Mouse (Mus musculus): ENCODE data around the gene Tmc6.

Gene Tmc6

DNA sequence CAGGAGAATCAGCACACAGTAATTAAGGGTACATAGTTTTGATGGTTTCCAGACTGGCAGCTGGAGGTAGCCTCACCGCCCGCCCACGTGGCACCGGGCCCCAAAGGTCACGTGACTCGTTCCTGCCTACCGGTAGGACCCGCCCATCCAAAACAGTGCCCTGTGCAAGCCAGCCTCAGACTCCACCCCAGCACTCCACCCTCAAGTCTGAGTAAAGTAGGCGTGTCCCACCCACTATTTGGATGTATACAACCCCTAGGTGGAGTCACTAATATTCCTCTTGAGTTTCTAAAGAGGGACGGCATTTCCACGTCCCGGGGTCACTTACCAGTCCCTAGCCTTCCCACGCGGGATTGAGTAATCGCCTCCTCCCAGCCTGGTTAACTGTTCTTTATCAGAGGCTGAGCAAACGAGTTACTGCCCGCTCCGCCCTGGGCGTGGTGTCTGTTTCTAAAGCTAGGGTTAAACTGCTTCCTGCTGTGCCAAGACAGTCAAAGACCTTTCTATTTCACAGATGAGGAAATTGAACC lies 1.4 kb downstream of the Tmc6 start:
- peak; percentile 92 for DNase-seq

DNA sequence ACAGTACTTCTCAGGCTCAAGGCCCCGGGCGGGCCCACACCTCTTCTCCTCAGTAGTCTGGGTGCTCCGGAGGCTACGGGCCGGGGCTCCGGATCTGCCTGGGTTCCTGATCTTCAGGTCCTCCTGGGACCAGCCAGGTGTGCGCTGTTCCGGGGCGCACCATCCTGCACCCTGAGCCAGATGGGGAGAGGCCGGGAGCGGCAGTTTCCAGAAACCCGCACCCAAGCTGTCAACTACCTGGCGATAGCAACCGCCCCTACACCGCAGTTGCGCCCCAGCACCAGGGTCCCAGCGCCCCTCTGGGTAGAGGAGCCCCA lies 1.8 kb downstream of the Tmc6 start:
- no peak for DNase-seq

DNA sequence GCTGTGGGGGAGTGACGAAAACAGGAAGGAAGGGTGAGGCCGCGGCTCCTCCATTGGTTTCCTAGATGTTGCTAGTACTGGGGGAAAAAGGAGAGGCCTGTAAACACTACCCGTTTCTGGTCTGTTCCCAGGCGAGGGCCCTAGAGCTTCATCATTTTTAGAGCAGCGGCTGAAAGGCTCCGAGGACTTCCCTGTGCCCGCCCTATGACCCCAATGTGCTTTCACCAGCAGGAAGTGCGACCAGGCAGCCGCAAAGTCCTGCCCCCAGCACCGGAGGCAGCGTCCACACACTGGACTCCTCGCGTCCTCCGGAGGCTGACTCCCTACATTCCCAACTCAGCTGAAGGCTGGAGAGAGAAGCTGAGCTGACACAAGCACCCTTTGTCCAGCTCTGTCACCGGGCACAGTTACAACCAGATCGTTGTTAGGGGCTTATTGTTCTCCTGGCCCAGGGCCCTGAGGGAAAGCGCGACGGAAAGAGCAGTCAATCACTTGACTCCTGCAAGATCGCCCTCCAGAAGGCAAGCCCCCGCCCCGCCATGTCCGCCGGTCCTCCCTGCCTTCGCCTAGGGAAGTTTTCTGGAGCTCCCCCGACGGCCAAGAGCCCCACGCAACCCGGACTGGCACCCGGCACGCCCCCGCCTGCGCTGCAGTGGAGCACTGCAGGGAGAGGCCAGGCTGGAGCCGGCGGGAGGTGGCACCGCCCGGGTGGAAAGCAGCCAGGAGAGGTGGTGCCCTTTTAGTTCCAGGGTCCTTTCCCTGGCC lies 2.4 kb downstream of the Tmc6 start:
- peak; percentile 82 for DNase-seq

DNA sequence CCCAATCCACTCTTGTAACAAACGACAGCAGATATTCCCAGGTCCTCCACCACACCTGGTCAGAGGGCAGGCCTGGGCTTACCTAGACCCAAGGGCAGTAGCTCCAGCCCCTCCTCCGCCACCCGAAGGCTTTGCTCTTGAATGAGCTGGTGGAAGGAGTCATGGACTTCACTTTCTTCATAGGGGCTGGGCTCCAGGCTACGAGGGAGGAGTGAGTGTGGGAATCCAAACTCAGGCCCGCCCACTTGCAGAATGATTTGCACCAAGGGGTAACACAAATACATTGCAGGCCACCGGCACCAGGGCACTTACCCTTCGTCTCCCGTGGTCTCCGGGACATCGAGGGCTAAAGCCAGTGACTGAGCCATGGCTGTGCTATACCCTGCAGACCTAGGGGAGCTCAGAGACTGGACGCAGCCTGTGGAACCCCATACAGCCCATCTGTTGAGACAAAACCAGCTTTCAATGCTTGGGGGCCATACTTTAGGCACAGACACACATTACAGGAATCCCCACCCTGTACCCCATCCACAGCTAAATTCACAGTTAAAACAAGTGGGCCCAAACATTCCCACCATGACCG lies 3.1 kb downstream of the Tmc6 start:
- peak; percentile 41 for DNase-seq

DNA sequence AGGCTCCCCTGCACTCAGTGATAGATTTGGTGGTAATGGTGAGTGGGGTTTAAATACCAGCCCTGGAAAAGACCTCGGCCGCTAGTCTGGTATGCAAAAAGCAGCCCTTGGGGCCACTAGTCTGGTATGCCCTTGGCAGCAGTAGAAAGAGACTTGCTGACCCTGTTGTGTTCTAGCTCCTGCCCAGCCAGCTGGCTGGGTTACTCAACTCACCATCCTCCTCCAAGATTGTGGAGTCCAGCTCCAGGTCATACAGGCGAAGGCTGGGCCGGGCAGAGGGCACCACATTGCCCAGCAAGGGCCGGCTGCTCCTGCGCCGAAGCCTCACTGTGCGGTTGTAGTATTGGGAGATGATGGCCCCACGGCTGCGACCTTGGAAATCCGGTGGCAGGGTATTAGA lies 4.0 kb downstream of the Tmc6 start:
- no peak for DNase-seq

DNA sequence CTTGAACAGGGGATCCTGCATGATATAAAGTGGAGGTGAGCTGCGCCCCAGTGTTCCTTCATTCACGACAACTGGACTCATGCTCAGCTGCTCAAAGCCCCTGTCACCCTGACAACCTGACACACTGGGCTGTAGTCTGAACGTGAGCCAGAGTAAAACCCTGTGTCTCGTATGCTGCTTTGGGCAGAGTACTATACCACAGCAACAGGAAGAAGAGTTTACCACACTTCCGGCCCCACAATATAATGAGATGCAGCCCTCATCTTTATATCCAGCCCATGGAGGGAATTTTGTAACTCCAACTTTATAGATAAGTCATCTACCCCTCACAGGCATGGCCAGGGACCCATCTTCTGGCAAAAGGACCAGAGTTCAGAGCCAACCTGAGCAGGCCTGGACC lies 4.9 kb downstream of the Tmc6 start:
- no peak for DNase-seq

DNA sequence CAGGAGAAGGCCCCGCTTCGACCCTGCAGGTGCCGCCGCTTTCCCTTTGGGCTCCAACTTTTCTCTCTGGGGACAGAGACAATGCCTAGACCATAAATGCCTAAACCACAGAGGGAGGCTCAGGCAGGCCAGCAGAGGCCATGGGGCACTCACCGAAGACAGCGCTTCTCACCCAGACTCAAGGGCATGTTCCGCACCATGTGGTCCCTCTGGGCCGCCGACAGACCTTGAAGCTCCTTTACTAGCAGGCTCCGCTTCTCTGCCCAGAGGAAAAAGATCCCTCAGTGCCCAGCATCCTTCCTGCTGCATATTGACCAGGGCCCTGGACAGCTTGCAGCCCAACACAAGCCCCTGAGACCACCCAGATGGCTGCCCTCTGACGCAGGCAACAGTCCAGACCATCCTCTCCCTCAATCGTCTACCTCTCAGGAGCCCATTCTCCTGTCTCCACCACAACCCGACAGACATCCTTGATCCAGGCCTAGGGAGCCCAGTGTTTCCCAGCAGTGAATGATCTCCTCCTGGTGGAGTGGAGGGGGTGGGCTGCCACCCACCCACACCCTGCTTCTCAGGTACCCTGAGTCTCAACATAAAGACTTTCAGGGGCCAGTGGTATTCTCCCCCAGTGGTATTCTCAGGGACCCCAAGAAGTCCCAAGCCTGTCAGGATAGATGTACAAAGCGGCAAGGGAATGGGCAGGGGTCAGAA lies 5.8 kb downstream of the Tmc6 start:
- DNase-seq: no peak

DNA sequence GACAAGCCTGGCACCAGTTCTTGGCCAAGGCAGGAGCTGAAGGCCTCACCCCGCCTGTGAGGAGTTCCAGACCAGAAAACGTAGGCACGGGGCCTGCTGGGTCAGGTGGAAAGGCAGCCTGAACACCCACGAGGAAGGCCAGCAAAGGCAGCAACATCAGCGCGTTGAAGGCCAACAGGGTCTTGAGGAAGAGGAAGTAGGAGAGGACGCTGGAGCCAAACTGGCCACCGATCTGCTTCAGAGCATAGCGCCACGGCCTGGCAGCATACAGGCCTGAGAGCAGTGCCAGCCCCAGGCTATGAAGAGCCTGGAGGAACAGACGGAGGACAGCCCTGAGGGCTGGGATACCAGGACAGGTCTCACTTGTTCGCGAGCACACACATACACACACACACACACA lies 6.5 kb downstream of the Tmc6 start:
- no peak for DNase-seq

DNA sequence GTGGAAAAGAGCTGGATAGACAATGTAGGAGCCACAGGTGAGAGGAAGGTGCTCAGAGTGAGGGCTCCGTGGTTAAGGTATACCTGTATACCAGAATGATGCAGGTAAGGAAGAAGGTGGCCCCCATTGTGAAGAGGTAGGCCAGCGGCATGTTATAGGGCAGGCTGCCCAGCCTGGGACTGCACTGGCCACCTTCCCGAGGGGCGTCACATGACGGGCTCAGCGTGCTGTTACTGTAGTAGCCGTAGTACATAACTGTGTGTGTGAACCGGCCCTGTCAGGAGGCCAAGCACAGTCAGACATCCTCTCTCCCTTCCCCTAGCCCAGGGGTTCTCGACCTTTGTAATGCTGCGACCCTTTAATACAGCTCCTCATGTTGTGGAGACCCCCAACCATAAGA lies 7.1 kb downstream of the Tmc6 start:
- no peak for DNase-seq

DNA sequence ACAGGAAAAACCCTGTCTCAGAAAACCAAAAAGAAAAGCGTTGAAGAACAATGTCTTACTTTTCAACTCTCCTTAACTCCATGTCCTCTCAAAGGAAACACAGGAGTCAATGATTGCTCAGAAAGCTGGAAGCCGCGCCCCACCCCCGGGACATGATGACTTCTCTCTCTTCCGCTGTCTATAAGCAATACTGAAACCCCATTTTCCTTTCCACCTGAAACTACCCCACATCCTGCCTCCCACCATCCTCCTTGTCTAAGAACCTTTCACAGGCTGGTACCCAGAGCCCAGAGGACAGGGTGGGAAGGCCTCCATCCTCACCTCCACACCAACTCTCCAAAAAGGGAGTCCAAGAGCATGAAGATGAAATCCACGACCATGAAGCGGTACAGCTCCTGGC lies 9.6 kb downstream of the Tmc6 start:
- DNase-seq: no peak

DNA sequence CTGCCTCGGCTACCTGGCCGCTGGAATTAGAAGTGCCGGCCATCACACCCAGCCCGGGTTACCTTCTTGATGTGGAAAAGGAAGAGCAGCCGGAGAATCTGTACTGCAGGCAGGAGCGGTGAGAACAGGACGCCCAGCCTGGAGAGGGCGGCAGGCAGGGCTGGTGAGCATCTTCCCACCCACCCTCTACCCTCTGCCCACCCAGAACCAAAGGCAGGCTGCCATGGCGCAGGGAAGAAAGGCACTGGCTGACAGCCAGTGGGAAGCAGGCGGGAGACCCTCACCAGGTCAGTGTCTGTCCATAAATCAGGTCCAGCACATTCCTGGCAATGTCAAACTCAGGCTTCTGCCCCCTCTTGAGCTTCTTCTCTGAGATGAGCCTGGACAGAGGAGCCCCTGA lies 11.6 kb downstream of the Tmc6 start:
- DNase-seq: no peak

DNA sequence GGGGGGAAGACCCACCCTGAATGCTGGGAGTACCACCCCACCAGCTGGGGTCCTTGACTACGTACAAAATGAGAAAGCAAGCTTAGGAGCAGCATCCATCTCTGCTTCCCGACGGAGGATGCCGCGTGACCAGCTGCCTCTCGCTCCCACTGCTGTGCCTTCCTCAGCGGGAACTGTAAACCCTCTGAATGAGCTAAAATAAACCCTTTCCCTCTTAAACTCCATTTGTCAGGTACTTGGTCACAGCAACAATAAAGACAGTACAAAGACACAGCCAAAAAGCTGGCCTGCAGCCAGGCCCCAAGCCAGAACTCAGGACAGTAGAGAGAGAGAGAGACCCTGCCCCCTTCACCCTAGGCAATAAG lies 12.3 kb downstream of the Tmc6 start:
- DNase-seq: no peak

DNA sequence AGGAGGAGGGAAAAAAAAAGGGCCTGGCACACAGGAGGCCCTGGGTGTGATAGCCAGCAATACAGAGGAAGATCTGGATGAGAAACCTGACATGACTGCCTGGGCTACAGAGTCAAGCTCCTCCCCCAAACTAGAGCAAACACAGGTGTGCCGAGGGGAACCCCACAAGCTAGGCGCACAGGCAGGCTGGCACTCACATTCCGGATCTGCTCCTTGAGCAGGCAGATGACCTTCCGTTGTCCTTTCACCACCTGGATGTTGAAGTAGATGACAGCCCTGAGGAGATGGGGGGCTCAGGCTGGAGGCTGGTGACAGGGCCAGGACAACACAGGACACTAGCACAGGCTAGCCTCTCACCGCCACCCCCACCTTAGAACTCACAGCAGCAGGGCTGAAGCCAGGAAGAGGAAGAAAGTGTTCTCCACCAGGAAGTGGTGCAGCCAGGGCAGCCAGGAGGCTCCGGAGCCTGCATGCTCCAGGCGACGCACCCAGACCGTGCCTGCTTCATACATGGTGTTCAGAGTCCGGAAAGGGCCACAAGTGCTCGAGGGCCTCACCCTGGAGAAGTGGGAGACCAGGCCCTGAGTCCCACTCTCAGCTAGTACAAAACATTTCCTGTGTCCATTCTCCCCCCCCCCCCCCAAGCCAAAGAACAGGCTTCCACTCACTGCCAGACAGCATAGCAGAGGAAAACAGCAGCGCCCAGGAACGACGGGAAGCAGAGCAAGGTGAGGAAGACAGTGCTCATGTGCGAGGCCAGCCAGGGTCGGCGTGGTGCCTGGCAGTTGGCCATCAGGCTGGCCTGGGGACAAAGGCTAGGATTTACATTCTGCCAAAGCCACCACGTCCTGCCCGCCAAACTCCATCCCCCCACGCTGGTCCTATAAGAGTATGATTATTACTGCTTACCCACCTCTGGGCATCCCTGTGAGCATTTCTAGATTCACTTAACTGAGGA lies 13.0 kb downstream of the Tmc6 start:
- DNase-seq: no peak

DNA sequence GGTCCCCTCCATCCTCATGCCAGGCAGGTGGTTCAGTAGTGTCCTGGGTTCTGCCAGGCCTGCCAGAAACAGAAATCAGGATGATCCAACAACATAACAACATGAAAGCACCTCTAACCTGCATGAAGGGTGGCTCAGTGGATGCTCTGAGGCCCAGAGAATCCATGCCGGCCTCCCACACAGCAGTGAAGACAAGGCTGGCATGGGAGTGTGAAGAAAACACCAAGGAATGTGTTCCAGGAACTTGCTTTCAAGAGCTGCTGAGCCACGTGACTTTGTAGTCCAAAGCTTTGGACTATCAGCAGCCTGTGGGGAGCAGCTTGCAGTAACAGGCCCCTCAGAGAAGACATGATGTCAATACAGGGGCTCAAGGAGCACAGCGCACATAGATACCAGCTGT lies 15.7 kb downstream of the Tmc6 start:
- DNase-seq: no peak

DNA sequence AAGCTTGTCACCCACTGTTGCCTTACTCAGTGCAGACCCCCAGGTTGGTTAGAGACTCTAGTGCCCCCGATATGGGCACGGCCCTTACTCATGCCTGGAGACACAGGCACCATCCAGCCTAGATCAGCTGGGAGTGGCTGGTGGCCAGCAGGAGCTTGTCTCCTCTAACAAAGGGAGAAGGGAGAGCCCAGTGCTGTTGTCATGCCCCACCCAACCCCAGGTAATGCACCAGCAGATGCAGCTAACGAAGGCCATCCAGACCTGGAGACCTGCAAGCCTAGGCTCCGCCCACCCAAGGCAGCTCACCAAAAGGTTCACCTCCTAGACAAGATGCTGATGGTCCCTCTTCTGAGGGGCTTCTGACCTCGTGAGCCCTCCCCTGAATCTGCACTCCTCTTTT lies 16.6 kb downstream of the Tmc6 start:
- DNase-seq: no peak

DNA sequence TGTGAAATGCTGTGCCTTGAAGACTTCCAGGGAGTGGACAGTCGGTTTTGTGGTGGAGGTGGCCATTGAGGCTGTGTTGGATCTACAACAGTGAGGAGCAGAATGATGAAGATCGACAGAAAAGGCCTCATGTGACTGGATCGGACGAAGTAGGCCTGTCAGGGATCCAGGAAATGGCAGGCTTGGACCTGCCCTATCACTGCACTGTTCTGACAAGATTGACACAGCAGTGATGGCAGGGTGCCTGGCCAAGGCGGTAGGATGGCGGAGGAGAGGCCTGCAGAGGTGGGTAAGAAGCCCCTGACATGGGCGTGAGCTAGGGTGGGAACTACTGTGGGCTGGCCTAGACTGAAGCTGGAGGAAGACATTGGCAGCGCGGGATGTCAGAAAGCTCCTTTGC lies 17.7 kb downstream of the Tmc6 start:
- DNase-seq: no peak

DNA sequence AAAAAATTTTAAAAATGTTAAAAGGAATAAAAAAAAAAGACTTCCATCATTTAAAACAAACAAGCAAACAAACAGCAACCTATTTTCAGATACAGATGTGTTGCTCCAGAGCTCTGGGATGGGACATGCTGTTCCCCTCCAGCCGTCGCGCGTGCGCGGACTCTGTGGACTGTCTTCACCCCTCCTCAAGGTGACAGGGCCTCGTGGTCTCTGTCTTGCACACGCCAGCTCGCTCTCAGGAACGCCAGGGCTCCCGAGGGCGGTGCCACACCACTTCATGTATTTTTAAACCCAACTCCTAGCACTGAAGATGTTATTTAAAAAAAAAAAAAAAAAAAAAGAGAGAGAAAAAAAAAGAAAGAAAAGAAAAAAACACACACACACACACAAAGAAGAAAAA lies 19.8 kb downstream of the Tmc6 start:
- DNase-seq: no peak

DNA sequence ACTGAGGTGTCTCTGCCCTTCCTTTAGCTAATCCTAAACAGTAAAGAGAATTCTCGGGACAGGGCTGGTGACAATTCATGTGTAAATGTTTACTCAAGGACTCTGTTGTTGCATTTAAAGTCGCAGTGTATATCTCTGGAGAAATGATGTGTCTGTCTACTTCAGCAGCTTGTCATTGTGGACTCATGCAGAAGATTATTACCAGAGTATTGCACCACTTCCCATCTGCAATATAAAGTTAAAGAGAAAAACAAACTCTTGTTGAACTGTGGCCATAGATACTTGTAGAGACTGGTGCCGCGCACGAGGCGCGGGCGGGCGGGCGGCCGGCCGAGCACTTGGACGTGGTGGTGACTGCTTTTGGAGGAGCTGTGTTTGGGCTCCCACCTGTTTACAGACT lies 20.2 kb downstream of the Tmc6 start:
- no peak for DNase-seq

DNA sequence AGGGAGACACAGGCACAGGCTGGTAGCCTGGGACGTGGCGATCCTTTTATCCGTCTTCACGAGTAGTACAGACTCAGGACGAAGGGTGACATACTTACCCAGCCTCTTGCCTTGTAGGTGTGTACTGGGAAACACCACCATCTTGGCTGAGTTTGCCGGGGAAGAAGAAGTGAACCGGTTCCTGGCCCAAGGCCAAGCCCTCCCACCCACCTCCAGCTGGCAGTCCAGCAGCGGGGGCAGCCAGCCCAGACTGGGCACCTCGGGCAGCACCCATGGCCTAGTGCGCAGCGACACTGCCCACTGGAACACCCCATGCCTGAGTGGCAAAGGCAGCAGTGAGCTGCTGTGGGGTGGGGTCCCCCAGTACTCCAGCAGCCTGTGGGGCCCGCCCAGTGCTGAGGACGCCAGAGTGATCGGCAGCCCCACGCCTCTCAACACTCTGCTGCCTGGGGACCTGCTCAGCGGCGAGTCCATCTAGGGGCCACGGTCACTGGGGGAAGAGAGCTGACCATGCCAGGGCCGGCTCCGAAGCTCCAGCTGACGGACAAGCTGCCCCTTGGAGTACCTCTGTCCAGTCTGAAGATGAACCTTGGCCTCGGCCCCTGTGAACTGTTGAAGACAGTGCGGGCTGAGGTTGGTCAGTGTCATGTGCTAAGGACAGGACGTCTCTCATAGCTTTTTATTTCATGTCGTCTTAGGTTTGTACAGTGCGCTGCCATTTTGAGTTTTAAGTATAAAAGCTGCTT lies 21.5 kb downstream of the Tmc6 start:
- DNase-seq: no peak

DNA sequence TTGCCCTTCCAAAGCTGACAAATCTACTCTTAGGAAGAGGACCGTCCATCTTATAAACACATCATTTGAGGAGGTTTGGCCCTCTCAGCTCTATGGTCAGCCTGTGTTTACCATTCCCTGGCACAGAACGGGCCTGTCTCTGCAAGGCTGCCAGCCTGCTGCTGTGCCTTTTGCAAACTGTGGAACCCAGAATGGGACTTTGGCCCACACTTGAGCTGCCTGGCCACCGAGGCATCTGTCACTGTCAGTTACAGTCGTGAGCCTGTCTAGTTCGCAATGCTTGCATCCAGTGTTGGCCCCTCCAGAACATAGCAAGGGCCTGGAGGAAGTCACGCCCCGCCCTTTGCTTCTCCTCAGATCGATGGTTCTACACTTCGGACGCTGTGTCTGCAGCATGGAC lies 22.7 kb downstream of the Tmc6 start:
- DNase-seq: no peak

DNA sequence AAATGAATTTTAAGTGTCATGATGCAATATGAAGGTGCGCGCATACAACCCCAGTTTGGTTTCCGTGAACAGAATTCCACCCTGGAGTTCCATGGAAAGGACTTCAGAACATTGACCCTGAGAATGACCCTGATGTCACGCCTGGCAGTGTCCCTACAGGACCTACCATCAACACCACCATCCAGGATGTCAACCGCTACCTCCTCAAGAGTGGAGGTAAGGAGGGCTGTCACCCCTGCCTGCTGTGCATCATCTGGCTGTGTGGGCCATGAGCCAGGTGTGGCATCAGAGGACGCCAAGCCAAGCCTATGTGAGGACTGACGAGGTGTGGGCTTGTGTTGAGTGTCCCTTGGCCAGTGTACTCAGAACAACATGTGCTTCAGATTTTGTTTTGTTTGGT lies 26.1 kb downstream of the Tmc6 start:
- DNase-seq: no peak

DNA sequence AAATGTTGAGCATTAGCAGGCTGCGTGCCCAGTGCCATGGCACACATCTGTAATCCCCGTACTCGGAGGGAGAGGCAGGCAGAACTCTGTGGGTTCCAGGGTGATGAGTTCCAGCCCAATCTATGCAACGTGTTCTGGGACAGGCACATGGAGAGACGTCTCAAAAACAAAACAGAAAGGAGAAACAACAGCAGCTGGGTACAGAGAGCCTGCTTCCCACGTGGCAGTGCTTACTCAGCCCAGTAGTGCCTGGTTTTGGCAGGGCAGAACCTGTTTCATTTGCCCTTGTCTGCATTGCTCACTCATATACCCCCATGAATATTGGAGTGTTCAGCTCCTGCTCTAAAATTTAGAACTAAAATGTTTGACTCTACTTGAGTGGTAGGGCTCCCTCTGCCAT lies 30.5 kb downstream of the Tmc6 start:
- DNase-seq: no peak

DNA sequence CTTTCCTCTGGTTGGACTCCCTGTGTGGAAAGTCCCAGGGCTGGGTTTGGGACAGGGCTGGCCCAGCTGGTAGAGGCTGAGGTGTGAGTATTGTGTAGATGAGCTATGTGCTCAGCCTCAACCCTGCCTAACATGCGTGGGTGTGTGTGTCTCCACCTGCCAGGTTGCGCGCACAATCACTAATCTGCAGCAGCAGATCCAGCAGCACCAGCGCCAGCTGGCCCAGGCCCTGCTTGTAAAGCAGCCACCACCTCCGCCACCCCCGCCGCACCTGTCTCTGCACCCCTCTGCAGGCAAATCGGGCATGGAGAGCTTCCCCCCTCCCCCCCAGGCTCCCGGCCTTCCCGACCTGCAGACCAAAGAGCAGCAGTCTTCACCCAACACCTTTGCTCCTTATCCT lies 32.6 kb downstream of the Tmc6 start:
- no peak for DNase-seq

Measured in embryo, embryonic 11 days (tissue).